Mouse (Mus musculus) megakaryocyte, embryonic 14.5 days (primary cell): Measurements from ENCODE around the gene Galnt2.

Source experiments
- FLI1 ChIP-seq: IDR thresholded peaks from 2 replicates; pipeline ENCODE4 v1.6.1; 2012; ENCODE audit warnings: low read length, inconsistent platforms, mixed read lengths
- GATA1 ChIP-seq: IDR thresholded peaks from 3 replicates; pipeline ENCODE4 v1.6.1; 2012; ENCODE audit warnings: mixed read lengths, low read length, inconsistent platforms, borderline replicate concordance

- TF ChIP-seq GATA1 (no peak), FLI1 (no peak)
Measured at GRCm38 (mm10) chr8:124239350-124239749, 8.2 kb downstream of the Galnt2 start.
